Mouse (Mus musculus) erythroblast, embryonic 14.5 days (primary cell): ENCODE measurements around the gene Gm13287.
"Not testable (repeated sequence)": the region's sequence is repeated elsewhere in the genome, so short reads cannot be mapped to it uniquely, and the experiment has no call there.

Experiments
- GATA1 ChIP-seq: IDR thresholded peaks from 2 replicates; pipeline ENCODE4 v1.6.1; 2012; ENCODE audit warnings: low read length, inconsistent platforms, mixed read lengths
- TAL1 ChIP-seq: IDR thresholded peaks from 3 replicates; pipeline ENCODE4 v1.6.1; 2012; ENCODE audit warnings: low read length, inconsistent platforms, mixed read lengths

DNA sequence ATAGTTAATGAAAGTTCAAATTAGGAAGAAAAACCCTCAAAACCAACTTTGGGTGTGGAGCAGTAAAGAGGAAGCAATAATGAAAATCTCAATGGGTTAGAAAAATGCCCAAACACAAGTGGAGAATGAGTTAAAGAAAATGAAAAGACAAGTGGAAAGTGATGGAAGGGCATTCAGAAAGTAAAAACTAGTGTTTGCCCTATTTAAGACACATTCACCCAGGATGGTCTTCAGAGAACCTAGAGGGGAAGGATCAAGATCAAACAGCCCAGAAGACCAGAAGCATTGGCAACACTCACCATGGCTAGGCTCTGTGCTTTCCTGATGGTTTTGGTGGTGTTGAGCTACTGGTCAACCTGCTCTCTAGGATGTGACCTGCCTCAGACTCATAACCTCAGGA is 24.1 kb downstream of the Gm13287 start, which contains the start of gene Ifna6:
- TF ChIP-seq GATA1, TAL1: not testable (repeated sequence)
